Mouse (Mus musculus) testis, adult 2 months (tissue): ENCODE results near the gene Bmper. TPM values are rescaled to one million over a fixed set of nuclear protein-coding genes. Genes with fewer than 3 reads are reported as not detected.

Source experiments
- H3K27ac ChIP-seq: fragments of 200-500 bp; 2 replicates; pipeline ENCODE4 v1.5.1; 2012; ENCODE audit warnings: low read depth, low read length; ENCODE audit not compliant: control insufficient read depth, insufficient read depth
- H3K27me3 ChIP-seq: fragments of 200-500 bp; 2 replicates; pipeline ENCODE4 v1.6.1; 2012; ENCODE audit warnings: mild to moderate bottlenecking, low read length, moderate library complexity; ENCODE audit not compliant: control insufficient read depth, insufficient read depth
- H3K36me3 ChIP-seq: fragments of 200-500 bp; 2 replicates; pipeline ENCODE4 v1.6.1; 2012; ENCODE audit warnings: mild to moderate bottlenecking, low read length; ENCODE audit not compliant: control insufficient read depth, insufficient read depth
- H3K4me1 ChIP-seq: fragments of 200-500 bp; 2 replicates; pipeline ENCODE4 v1.6.1; 2012; ENCODE audit warnings: low read length; ENCODE audit not compliant: control insufficient read depth, insufficient read depth
- H3K4me3 ChIP-seq: fragments of 200-500 bp; 2 replicates; pipeline ENCODE4 v1.5.1; 2012; ENCODE audit warnings: low read depth, mild to moderate bottlenecking, low read length, moderate library complexity, mixed read lengths; ENCODE audit not compliant: control insufficient read depth
- CTCF ChIP-seq: fragments of 200-500 bp; IDR thresholded peaks from 2 replicates; pipeline ENCODE4 v1.5.1; 2012; ENCODE audit warnings: low read depth, mild to moderate bottlenecking, inconsistent platforms, low read length, moderate library complexity; ENCODE audit not compliant: control insufficient read depth, insufficient read depth, insufficient replicate concordance
- POLR2A ChIP-seq: fragments of 200-500 bp; IDR thresholded peaks from 2 replicates; pipeline ENCODE4 v1.6.1; 2012; ENCODE audit warnings: low read depth, mild to moderate bottlenecking, inconsistent platforms, low read length, moderate library complexity; ENCODE audit not compliant: control insufficient read depth
- polyA plus RNA-seq: library from polyadenylated mRNA; depleted of rRNA; stranded (reverse); fragments of >200 nt; gene quantifications from 2 replicates; pipeline ENCODE4 v1.2.3, GENCODE M21; 2012

Gene Bmper
- polyA plus RNA-seq, 1 experiment: 0.30 TPM

- H3K27ac ChIP-seq: no peak overlapping the region
- H3K27me3 ChIP-seq: no peaks in the 10 kb centered on the region
- H3K36me3 ChIP-seq: no peaks in the 10 kb centered on the region
- TF ChIP-seq POLR2A: no peak
- no peak overlapping the region for H3K4me3 ChIP-seq
- no peaks in the 10 kb centered on the region for H3K4me1 ChIP-seq
Observed at GRCm38 (mm10) chr9:23394652-23395317, 171.9 kb downstream of the Bmper start.

- no peak for TF ChIP-seq POLR2A
- no peak for TF ChIP-seq CTCF
- H3K27ac ChIP-seq: no peak overlapping the region
- no peak overlapping the region for H3K4me3 ChIP-seq
- no peaks in the 10 kb centered on the region for H3K4me1 ChIP-seq
- no peaks in the 10 kb centered on the region for H3K27me3 ChIP-seq
- H3K36me3 ChIP-seq: no peaks in the 10 kb centered on the region
Observed at GRCm38 (mm10) chr9:23396186-23396585, 173.3 kb downstream of the Bmper start.

- TF ChIP-seq POLR2A: no peak
- TF ChIP-seq CTCF: no peak
- H3K27me3 ChIP-seq: no peaks in the 10 kb centered on the region
- H3K4me3 ChIP-seq: no peak overlapping the region
- no peak overlapping the region for H3K27ac ChIP-seq
- no peaks in the 10 kb centered on the region for H3K4me1 ChIP-seq
- H3K36me3 ChIP-seq: no peaks in the 10 kb centered on the region
Observed at GRCm38 (mm10) chr9:23397876-23398275, 175.0 kb downstream of the Bmper start.

GRCm38 (mm10) chr9:23399638-23400284, 176.9 kb downstream of the Bmper start:
- Histone ChIP-seq H3K27me3 (no peaks in the 10 kb centered on the region), H3K27ac (no peak overlapping the region), H3K4me1 (no peaks in the 10 kb centered on the region), H3K4me3 (no peak overlapping the region), H3K36me3 (no peaks in the 10 kb centered on the region)
- TF ChIP-seq CTCF (no peak), POLR2A (no peak)

- Histone ChIP-seq H3K4me3 (no peak overlapping the region), H3K36me3 (no peaks in the 10 kb centered on the region)
Observed at GRCm38 (mm10) chr9:23407416-23407815, 184.5 kb downstream of the Bmper start.

GRCm38 (mm10) chr9:23407935-23408781, 185.3 kb downstream of the Bmper start:
- Histone ChIP-seq H3K27me3 (no peaks in the 10 kb centered on the region), H3K4me3 (no peak overlapping the region), H3K4me1 (no peaks in the 10 kb centered on the region), H3K36me3 (no peaks in the 10 kb centered on the region), H3K27ac (no peak overlapping the region)
- no peak for TF ChIP-seq CTCF
- no peak for TF ChIP-seq POLR2A

More at GRCm38 (mm10) chr9:23407416-23407815, 184.5 kb downstream of the Bmper start:
- TF ChIP-seq POLR2A (no peak), CTCF (no peak)
- no peak overlapping the region for H3K27ac ChIP-seq
- H3K27me3 ChIP-seq: no peaks in the 10 kb centered on the region
- no peaks in the 10 kb centered on the region for H3K4me1 ChIP-seq

- Histone ChIP-seq H3K4me3 (no peak overlapping the region), H3K27ac (no peak overlapping the region), H3K36me3 (no peaks in the 10 kb centered on the region), H3K4me1 (no peaks in the 10 kb centered on the region), H3K27me3 (no peaks in the 10 kb centered on the region)
- no peak for TF ChIP-seq CTCF
- TF ChIP-seq POLR2A: no peak
Observed at GRCm38 (mm10) chr9:23410567-23410966, 187.7 kb downstream of the Bmper start.
